Mouse (Mus musculus) limb, embryonic 14.5 days (tissue): ENCODE measurements around the gene Taar7b. TPM values are rescaled to one million over a fixed set of nuclear protein-coding genes. Genes with fewer than 3 reads are reported as not detected.

Source experiments
- ATAC-seq: fragments of 200-750 bp; cut with Nextera tagmentation; 2 replicates; pipeline ENCODE4 v1.8.0; 2017; ENCODE audit warnings: low read depth, moderate number of reproducible peaks, moderate TSS enrichment; ENCODE audit not compliant: low FRiP score
- DNase-seq: peaks from one replicate; pipeline ENCODE4 v3.0.0-alpha.2; 2015; ENCODE audit warnings: low spot score
- H3K27ac ChIP-seq: fragments of 300-500 bp; sonication (generic); replicated peaks from 2 replicates; pipeline ENCODE4 v1.5.1; 2014; ENCODE audit warnings: low read depth, mild to moderate bottlenecking, low read length, moderate library complexity, mixed read lengths
- H3K27me3 ChIP-seq: fragments of 300-500 bp; sonication (generic); 2 replicates; pipeline ENCODE4 v1.6.1; 2014; ENCODE audit warnings: low read length, mixed read lengths; ENCODE audit not compliant: control insufficient read depth, insufficient read depth
- H3K36me3 ChIP-seq: fragments of 300-500 bp; sonication (generic); 2 replicates; pipeline ENCODE4 v1.6.1; 2014; ENCODE audit warnings: mild to moderate bottlenecking, low read length, moderate library complexity, mixed read lengths; ENCODE audit not compliant: control insufficient read depth, insufficient read depth
- H3K4me1 ChIP-seq: fragments of 300-500 bp; sonication (generic); 2 replicates; pipeline ENCODE4 v1.6.1; 2014; ENCODE audit warnings: antibody characterized with exemption, low read length, mixed read lengths; ENCODE audit not compliant: control insufficient read depth, insufficient read depth
- H3K4me2 ChIP-seq: fragments of 300-500 bp; sonication (generic); replicated peaks from 2 replicates; pipeline ENCODE4 v1.6.1; 2014; ENCODE audit warnings: low read depth, mild to moderate bottlenecking, low read length, moderate library complexity; ENCODE audit not compliant: severe bottlenecking
- H3K4me3 ChIP-seq: fragments of 300-500 bp; sonication (generic); replicated peaks from 2 replicates; pipeline ENCODE4 v1.5.1; 2014; ENCODE audit warnings: low read length
- H3K9ac ChIP-seq: fragments of 300-500 bp; sonication (generic); 2 replicates; pipeline ENCODE4 v1.6.1; 2014; ENCODE audit warnings: mild to moderate bottlenecking, low read depth, low read length, moderate library complexity; ENCODE audit not compliant: severe bottlenecking
- H3K9me3 ChIP-seq: fragments of 300-500 bp; sonication (generic); 2 replicates; pipeline ENCODE4 v1.6.1; 2016; ENCODE audit warnings: low read length; ENCODE audit not compliant: control insufficient read depth
- POLR2A ChIP-seq: fragments of 200-500 bp; IDR thresholded peaks from 2 replicates; pipeline ENCODE4 v1.8.0; 2012; ENCODE audit warnings: inconsistent platforms, mild to moderate bottlenecking, moderate library complexity, borderline replicate concordance; ENCODE audit not compliant: insufficient read depth, insufficient read length; ENCODE audit errors: extremely low read depth
- WGBS: fragments of 180-500 bp; shearing (Covaris S2); extraction: QIAGEN DNeasy Blood & Tissue Kit; methylation state at CpG from one replicate; pipeline ENCODE4 v1.1.7; 2014; 5-methylcytosine and 5-hydroxymethylcytosine counted together
- polyA plus RNA-seq, 2 experiments: library from polyadenylated mRNA; depleted of rRNA in 1 of 2; stranded (reverse) in 1 of 2; unstranded in 1 of 2; fragments of >200 nt; fragmentation: Nextera tagmentation in 1 of 2; extraction: Ambion mirVana in 1 of 2; gene quantifications; 2 replicates each; pipeline versions ENCODE4 v1.2.1 to v1.2.3; 2012 to 2014

The Taar7b gene
- polyA plus RNA-seq, 2 experiments: not detected

- H3K36me3 ChIP-seq: no peaks in the 10 kb centered on the region
- no peak overlapping the region for H3K4me3 ChIP-seq
- H3K27me3 ChIP-seq: no peaks in the 10 kb centered on the region
- H3K9me3 ChIP-seq: no peaks in the 10 kb centered on the region
- no peaks in the 10 kb centered on the region for H3K4me1 ChIP-seq
- no peak overlapping the region for H3K27ac ChIP-seq
- 83% methylated on average over 6 of the region's 6 CpGs for WGBS
- DNase-seq (no peak), ATAC-seq (no peak)
- no peak overlapping the region for H3K4me2 ChIP-seq
- H3K9ac ChIP-seq: no peak overlapping the region
- no peak for TF ChIP-seq POLR2A
Measured at GRCm38 (mm10) chr10:23964921-23965610, 34.7 kb upstream of the Taar7b start.

GRCm38 (mm10) chr10:23970656-23971165, 29.0 kb upstream of the Taar7b start, which contains the start of gene Taar5:
TSS of gene Taar5 (plus strand) at chr10:23970706.
- ATAC-seq: no peak
- Histone ChIP-seq H3K4me3 (no peak within 1 kb of the TSS), H3K4me1 (no peaks in the 10 kb centered on the region), H3K27me3 (no peaks in the 10 kb centered on the region), H3K9ac (no peak within 1 kb of the TSS), H3K4me2 (no peak within 1 kb of the TSS), H3K27ac (no peak within 1 kb of the TSS), H3K9me3 (no peaks in the 10 kb centered on the region), H3K36me3 (no peaks in the 10 kb centered on the region)
- TF ChIP-seq POLR2A: no peak
- DNase-seq: no peak
- 89% methylated on average over 11 of the region's 11 CpGs for WGBS

GRCm38 (mm10) chr10:23971256-23971655, 28.5 kb upstream of the Taar7b start:
- no peak for DNase-seq

GRCm38 (mm10) chr10:23977958-23978357, 21.8 kb upstream of the Taar7b start:
- no peak overlapping the region for H3K9ac ChIP-seq
- ATAC-seq: no peak

More at GRCm38 (mm10) chr10:23971256-23971655, 28.5 kb upstream of the Taar7b start:
- no peak for ATAC-seq
- H3K4me2 ChIP-seq: no peak overlapping the region
- no peak overlapping the region for H3K9ac ChIP-seq
- H3K4me1 ChIP-seq: no peaks in the 10 kb centered on the region
- H3K36me3 ChIP-seq: no peaks in the 10 kb centered on the region
- no peak for TF ChIP-seq POLR2A
- WGBS: 92% methylated on average over 5 of the region's 5 CpGs
- H3K27ac ChIP-seq: no peak overlapping the region
- no peak overlapping the region for H3K4me3 ChIP-seq
- H3K9me3 ChIP-seq: no peaks in the 10 kb centered on the region
- H3K27me3 ChIP-seq: no peaks in the 10 kb centered on the region

GRCm38 (mm10) chr10:23978901-23979705, 20.6 kb upstream of the Taar7b start:
- Histone ChIP-seq H3K36me3 (no peaks in the 10 kb centered on the region), H3K9ac (no peak overlapping the region), H3K9me3 (no peaks in the 10 kb centered on the region), H3K4me2 (no peak overlapping the region), H3K27me3 (no peaks in the 10 kb centered on the region), H3K4me1 (no peaks in the 10 kb centered on the region), H3K27ac (no peak overlapping the region), H3K4me3 (no peak overlapping the region)
- TF ChIP-seq POLR2A: no peak
- WGBS: 42% methylated on average over 16 of the region's 16 CpGs
- ATAC-seq: peak; percentile 60
- DNase-seq: peak; percentile 54

More at GRCm38 (mm10) chr10:23977958-23978357, 21.8 kb upstream of the Taar7b start:
- Histone ChIP-seq H3K27ac (no peak overlapping the region), H3K4me2 (no peak overlapping the region), H3K4me1 (no peaks in the 10 kb centered on the region), H3K36me3 (no peaks in the 10 kb centered on the region), H3K4me3 (no peak overlapping the region), H3K27me3 (no peaks in the 10 kb centered on the region), H3K9me3 (no peaks in the 10 kb centered on the region)
- WGBS: 55% methylated on average over 4 of the region's 4 CpGs
- TF ChIP-seq POLR2A: no peak
- DNase-seq: no peak
